Mouse (Mus musculus) intestine, embryonic 14.5 days (tissue): ENCODE data around the gene Apoo. TPM values are rescaled to one million over a fixed set of nuclear protein-coding genes. Genes with fewer than 3 reads are reported as not detected.
"Not testable (repeated sequence)": the region's sequence is repeated elsewhere in the genome, so short reads cannot be mapped to it uniquely, and the experiment has no call there.

Experiments
- ATAC-seq: fragments of 200-750 bp; cut with Nextera tagmentation; replicated peaks from 2 replicates; pipeline ENCODE4 v1.8.0; 2017; ENCODE audit warnings: low read depth, moderate number of reproducible peaks, moderate TSS enrichment, moderate library complexity; ENCODE audit not compliant: low FRiP score, low TSS enrichment
- DNase-seq: peaks from one replicate; pipeline ENCODE4 v3.0.0-alpha.2; 2018; ENCODE audit warnings: low spot score
- H3K27ac ChIP-seq: fragments of 300-500 bp; sonication (generic); 2 replicates; pipeline ENCODE4 v1.5.1; 2014; ENCODE audit warnings: low read depth, mild to moderate bottlenecking, control low read depth
- H3K27me3 ChIP-seq: fragments of 300-500 bp; sonication (generic); replicated peaks from 2 replicates; pipeline ENCODE4 v1.6.1; 2014; ENCODE audit warnings: low read length, control low read depth; ENCODE audit not compliant: control insufficient read depth, insufficient read depth
- H3K36me3 ChIP-seq: fragments of 300-500 bp; sonication (generic); 2 replicates; pipeline ENCODE4 v1.6.1; 2014; ENCODE audit warnings: low read length, control low read depth; ENCODE audit not compliant: control insufficient read depth, insufficient read depth
- H3K4me1 ChIP-seq: fragments of 300-500 bp; sonication (generic); replicated peaks from 2 replicates; pipeline ENCODE4 v1.6.1; 2014; ENCODE audit warnings: low read length, control low read depth, mixed read lengths; ENCODE audit not compliant: control insufficient read depth, insufficient read depth
- H3K4me2 ChIP-seq: fragments of 300-500 bp; sonication (generic); 2 replicates; pipeline ENCODE4 v1.6.1; 2014; ENCODE audit warnings: low read length
- H3K4me3 ChIP-seq: fragments of 300-500 bp; sonication (generic); 2 replicates; pipeline ENCODE4 v1.5.1; 2014; ENCODE audit warnings: low read depth, low read length, control low read depth, mixed read lengths
- H3K9ac ChIP-seq: fragments of 300-500 bp; sonication (generic); 2 replicates; pipeline ENCODE4 v1.6.1; 2014; ENCODE audit warnings: mild to moderate bottlenecking, low read length
- H3K9me3 ChIP-seq: fragments of 300-500 bp; sonication (generic); 2 replicates; pipeline ENCODE4 v1.6.1; 2016; ENCODE audit warnings: low read length, control low read depth; ENCODE audit not compliant: control insufficient read depth
- WGBS: fragments of 180-500 bp; shearing (Covaris S2); extraction: QIAGEN DNeasy Blood & Tissue Kit; methylation state at CpG from one replicate; pipeline ENCODE4 v1.1.7; 2014; 5-methylcytosine and 5-hydroxymethylcytosine counted together
- polyA plus RNA-seq: library from polyadenylated mRNA; unstranded; fragments of >200 nt; fragmentation: Nextera tagmentation; extraction: Ambion mirVana; gene quantifications from 2 replicates; pipeline ENCODE4 v1.2.1, GENCODE M21; 2014

Apoo gene
- 81.8 and 84.8 TPM in 2 replicates for polyA plus RNA-seq

DNA sequence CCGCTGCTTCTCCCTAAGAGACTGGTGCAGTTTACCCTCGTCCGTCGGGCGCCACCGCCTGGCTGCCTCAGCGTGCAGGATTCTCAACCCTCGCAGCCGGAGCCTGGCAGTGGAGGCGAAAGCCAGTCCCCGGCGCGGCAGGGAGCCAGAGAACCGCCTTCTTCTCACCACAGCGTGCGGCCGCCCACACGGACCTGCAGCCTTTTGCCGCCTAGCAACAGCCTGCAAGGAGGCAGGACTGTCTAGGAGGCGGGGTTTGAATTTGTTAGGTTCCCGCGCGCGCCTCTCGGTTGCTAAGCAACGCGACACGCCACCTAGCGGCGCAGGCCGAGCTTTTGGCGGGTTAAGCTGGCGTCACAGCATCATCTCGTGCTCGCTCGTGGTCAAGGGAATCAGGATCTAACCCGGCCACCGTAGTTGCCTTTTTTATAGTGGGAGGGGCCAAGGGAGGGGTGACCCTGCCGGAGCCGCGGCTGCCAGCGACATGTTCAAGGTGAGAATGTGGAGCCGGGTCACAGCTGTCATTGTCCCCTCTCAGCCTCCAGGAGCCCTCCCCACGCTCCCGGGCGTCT, at the start of gene Apoo, which contains the start of gene Fam90a1b:
Apoo (plus strand) TSS at position 448 of the 572 bp plus-strand sequence.
Fam90a1b (minus strand) TSS at position 108 of the 572 bp plus-strand sequence.
- Histone ChIP-seq H3K4me2 (peak within 1 kb of the TSS; percentile 51), H3K9me3 (no peaks in the 10 kb centered on the region), H3K4me1 (no peaks in the 10 kb centered on the region), H3K27me3 (peaks cover 51% of the 10 kb centered on the region), H3K4me3 (peak within 1 kb of the TSS; percentile 52), H3K9ac (peak within 1 kb of the TSS; percentile 39), H3K36me3 (no peaks in the 10 kb centered on the region), H3K27ac (no peak within 1 kb of the TSS)
- DNase-seq (peak; percentile 94), ATAC-seq (peak; percentile 98)
- WGBS = 7% methylated on average over 45 of the region's 46 CpGs

DNA sequence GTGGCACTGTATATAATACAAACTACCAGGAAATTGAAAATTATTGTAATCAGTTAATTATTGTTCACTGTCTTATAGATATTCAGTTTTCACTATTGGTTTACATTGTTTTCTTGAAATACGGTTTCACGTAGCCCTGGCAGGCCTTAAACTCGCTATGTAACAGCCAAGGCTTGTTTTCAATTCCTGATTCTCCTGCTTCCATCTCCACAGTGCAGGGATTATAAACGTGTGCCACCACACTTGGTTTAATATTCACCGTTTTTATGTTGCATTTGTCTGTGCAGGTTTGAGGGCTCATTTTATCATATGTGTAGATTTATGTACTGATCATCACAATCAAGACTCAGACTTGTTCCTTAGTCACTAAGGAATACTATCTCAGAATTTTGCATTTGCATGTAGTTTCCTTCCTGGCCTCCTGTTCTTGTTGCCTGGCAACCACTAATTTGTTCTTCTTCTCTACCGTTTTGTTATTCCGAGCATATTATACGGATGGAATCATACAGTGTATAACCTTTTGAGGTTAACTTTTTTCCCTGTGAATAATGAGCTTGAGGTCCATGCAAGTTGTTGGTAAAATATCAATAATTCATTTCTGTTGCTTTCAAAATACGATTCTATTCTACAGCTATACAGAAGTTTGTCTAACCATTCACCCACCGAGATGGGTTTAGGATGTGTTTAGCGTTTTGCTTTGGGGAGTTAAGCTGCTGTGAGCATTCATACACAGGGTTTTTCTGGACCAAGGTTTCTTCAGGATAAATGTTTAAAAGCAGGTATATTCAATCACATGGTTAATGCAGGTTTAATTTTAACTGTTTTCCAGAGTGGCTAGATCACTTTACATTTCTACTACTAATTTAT, 45.6 kb upstream of the Apoo start:
- no peaks in the 10 kb centered on the region for H3K9me3 ChIP-seq
- H3K27me3 ChIP-seq = peaks cover 6% of the 10 kb centered on the region; the same call in 1 of the 2 replicates
- no peak overlapping the region for H3K27ac ChIP-seq
- no peaks in the 10 kb centered on the region for H3K4me1 ChIP-seq
- no peak overlapping the region for H3K4me3 ChIP-seq
- H3K9ac ChIP-seq = no peak overlapping the region
- 76% methylated on average over 11 of the region's 11 CpGs for WGBS
- no peak for DNase-seq
- ATAC-seq = no peak
- H3K4me2 ChIP-seq = no peak overlapping the region
- no peaks in the 10 kb centered on the region for H3K36me3 ChIP-seq

DNA sequence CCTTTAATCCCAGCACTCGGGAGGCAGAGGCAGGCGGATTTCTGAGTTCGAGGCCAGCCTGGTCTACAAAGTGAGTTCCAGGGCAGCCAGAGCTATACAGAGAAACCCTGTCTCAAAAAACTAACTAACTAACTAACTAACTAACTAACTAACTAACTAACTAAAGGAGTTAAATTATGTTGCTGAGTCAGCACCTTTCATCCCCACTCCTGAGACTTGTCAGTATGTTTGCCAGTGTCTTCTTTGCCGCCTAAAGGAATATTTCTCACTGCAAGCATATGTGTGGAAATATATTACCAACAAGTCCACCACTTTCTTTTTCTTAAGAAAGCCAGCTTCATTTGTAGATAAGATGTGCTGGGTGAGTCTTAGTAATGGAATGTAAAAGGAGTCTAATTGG, 23.3 kb upstream of the Apoo start:
- not testable (repeated sequence) for H3K27ac ChIP-seq, ATAC-seq, H3K27me3 ChIP-seq, H3K4me1 ChIP-seq, H3K4me3 ChIP-seq, H3K9ac ChIP-seq, H3K4me2 ChIP-seq, H3K9me3 ChIP-seq, H3K36me3 ChIP-seq, DNase-seq
- WGBS = 83% methylated on average over 4 of the region's 4 CpGs

DNA sequence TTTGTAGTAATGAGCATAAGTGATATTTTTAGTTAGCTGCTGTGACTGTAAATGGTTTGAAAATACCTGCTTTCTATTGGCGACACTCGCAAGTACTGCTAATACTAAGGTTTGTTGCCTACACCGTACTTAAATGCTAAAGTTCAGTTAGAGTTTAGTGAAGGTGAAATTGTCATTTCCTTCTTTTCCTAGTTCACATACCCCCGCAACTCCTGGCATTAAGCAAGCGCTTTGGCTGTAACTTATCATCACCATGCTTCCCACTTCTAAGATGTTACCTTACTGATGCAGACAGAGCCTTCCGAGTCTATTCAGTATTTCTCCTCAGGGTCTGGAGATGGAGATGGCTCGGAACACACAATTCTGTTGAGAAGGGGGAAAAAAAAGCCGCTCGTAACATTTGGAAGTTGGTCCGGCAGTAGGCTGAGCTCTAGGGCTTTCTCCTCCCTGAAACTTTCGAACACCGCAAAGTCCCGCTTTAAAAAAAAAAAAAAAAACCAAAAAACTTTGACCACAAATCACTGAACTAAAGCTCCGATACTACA, 1.5 kb upstream of the Apoo start:
- DNase-seq = peak; percentile 57
- no peak overlapping the region for H3K9ac ChIP-seq
- no peaks in the 10 kb centered on the region for H3K36me3 ChIP-seq
- ATAC-seq = no peak
- 20% methylated on average over 14 of the region's 14 CpGs for WGBS
- peak overlapping the region; percentile 51 for H3K4me2 ChIP-seq
- 0 out of 2 replicates have a peak overlapping the region, but pooled peaks have one; percentile 27 for H3K4me3 ChIP-seq
- H3K27me3 ChIP-seq = peaks cover 59% of the 10 kb centered on the region
- no peaks in the 10 kb centered on the region for H3K9me3 ChIP-seq
- H3K27ac ChIP-seq = no peak overlapping the region
- H3K4me1 ChIP-seq = no peaks in the 10 kb centered on the region

DNA sequence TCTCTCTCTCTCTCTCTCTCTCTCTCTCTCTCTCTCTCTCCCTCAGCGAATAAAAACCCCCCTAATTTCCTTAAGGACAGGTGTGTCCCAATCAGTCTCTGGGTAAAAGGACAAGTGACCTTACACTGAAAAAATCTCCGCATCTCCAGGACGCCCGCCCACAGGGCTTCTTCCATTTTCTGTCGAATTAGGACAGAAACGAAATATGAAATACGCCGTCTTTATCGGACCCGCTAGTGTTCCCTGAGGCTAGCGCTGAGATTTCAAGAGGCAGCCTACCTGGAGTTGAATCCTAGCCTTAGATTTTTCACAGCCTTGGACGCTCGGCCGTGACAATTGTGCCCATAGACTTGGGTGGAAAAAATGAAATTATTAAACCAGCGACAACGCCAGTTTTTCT, 888 bp upstream of the Apoo start:
- WGBS = 20% methylated on average over 16 of the region's 16 CpGs
- H3K4me3 ChIP-seq = peak overlapping the region; percentile 27
- H3K4me2 ChIP-seq = peak overlapping the region; percentile 51
- ATAC-seq (no peak), DNase-seq (peak; percentile 68)
- H3K9ac ChIP-seq = no peak overlapping the region
- no peak overlapping the region for H3K27ac ChIP-seq
- H3K4me1 ChIP-seq = no peaks in the 10 kb centered on the region
- H3K27me3 ChIP-seq = peaks cover 53% of the 10 kb centered on the region
- no peaks in the 10 kb centered on the region for H3K36me3 ChIP-seq
- H3K9me3 ChIP-seq = no peaks in the 10 kb centered on the region

DNA sequence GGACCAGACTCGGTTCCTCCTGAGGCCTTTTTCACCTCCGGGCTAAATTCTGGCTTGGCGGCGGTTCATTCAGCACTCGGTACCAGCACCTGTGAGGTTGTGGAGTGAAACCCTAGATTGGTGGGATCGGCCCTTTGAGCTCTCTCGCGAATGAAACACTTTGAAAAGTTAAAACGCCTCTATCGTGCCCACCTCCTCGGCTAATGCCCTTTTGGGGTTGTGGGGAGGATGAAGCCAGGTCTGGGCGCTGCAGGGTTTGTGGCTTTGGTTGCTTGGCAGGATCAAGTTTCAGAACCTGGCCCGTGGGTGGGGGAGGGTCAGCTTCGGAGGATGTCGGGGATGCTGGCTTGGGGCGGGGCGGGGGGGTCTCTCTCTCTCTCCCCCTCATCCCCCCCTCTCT, 331 bp downstream of the Apoo start:
- DNase-seq (no peak), ATAC-seq (peak; percentile 47)
- Histone ChIP-seq H3K9ac (peak overlapping the region; percentile 39), H3K4me2 (peak overlapping the region; percentile 38), H3K4me1 (no peaks in the 10 kb centered on the region), H3K27me3 (peaks cover 47% of the 10 kb centered on the region), H3K4me3 (peak overlapping the region; percentile 52), H3K36me3 (no peaks in the 10 kb centered on the region), H3K9me3 (no peaks in the 10 kb centered on the region), H3K27ac (no peak overlapping the region)
- WGBS = 22% methylated on average over 15 of the region's 17 CpGs

DNA sequence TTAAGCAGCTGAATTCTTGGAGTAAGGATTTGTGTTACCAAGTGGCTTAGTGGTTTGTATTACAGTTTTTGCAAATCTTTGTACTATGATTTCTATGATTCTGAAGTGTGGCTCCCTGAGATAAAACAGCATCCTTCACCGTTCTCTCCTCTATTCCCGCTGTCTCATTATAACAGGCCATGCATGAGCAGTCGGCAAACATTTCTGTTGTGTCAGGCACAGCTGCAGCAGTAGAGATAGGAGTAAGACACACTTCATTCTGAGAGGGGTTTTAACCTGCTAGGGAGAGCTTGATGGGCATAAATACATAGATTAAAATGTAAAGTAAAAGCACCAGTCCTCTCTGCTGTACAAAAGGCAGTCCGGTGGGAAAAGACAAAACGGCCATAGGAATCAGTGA, 11.8 kb downstream of the Apoo start:
- 86% methylated on average over 5 of the region's 5 CpGs for WGBS
- no peaks in the 10 kb centered on the region for H3K4me1 ChIP-seq
- H3K9me3 ChIP-seq = no peaks in the 10 kb centered on the region
- no peak overlapping the region for H3K4me3 ChIP-seq
- no peak for ATAC-seq
- H3K36me3 ChIP-seq = peaks cover 9% of the 10 kb centered on the region; the same call in 1 of the 2 replicates
- no peaks in the 10 kb centered on the region for H3K27me3 ChIP-seq
- DNase-seq = no peak
- no peak overlapping the region for H3K4me2 ChIP-seq
- no peak overlapping the region for H3K9ac ChIP-seq
- no peak overlapping the region for H3K27ac ChIP-seq

DNA sequence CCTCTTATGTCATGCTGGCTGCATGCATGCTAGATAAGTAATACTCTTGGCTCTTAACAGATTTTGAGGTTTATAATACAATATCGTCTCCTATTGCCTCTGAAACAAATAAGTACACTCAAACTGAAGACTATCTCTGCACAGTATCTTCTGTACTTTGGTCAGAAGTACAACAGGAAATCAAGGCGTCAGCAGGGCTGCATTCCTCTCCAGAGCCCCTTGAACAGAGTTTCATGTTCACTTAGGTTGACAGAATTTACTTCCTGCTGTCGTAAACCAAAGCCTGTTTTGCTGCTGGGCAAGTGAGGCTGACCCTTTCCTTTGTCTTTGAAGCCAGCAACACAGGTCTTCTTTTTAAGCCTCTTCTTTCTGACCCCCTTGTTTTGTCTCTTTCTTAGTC, 42.1 kb downstream of the Apoo start:
- H3K4me2 ChIP-seq = no peak overlapping the region
- H3K4me1 ChIP-seq = no peaks in the 10 kb centered on the region
- H3K9ac ChIP-seq = no peak overlapping the region
- DNase-seq (no peak), ATAC-seq (no peak)
- no peaks in the 10 kb centered on the region for H3K36me3 ChIP-seq
- peaks cover 3% of the 10 kb centered on the region; the same call in 1 of the 2 replicates for H3K27me3 ChIP-seq
- no peak overlapping the region for H3K27ac ChIP-seq
- 31% methylated on average over 3 of the region's 3 CpGs for WGBS
- no peak overlapping the region for H3K4me3 ChIP-seq
- no peaks in the 10 kb centered on the region for H3K9me3 ChIP-seq
